Mouse (Mus musculus) kidney, adult 18-20 months (tissue): ENCODE results near the gene Olfr1097.

Experiments
- DNase-seq: peaks from one replicate; pipeline ENCODE4 v3.0.0; 2021

The Olfr1097 gene

DNA sequence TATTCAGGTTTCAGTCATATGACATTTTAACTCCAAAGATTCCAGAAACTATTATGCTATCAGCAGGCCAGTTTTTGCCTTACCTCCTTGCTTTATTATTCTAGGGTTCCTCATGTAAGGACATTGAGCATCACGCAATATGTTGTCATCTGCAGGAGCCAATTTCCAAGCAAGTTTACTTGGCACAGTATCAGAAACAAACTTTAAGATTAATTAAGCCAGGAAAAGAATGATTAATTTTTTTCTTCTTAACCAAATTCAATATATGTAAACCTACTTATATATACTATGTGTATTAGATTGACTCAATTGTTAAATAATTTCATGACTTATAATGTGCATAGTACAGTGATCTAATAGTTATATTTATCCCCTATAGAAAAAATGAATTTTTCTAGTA lies at the start of gene Olfr1097:
Gene Olfr1097, minus strand, starts transcription at position 101 of the 400 bp plus-strand sequence.
- no peak for DNase-seq

DNA sequence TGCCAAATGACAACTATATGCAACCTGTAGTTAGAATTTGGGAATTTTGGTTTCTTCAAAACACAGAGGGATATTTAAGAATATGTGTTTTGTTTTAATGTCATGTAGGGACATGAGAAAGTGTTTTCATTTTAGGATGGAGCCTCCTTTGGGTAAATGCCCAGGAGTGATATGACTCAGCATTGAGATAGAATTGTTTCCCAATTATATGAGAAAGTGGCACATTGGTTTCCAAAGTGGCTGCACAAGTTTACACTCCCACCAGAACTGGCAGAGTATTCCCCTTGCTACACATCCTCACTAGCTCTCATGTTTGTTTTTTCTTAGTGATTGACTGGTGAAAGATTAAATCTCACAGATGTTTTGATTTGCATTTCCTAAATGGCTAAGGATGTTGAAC lies 34.5 kb upstream of the Olfr1097 start:
- no peak for DNase-seq

DNA sequence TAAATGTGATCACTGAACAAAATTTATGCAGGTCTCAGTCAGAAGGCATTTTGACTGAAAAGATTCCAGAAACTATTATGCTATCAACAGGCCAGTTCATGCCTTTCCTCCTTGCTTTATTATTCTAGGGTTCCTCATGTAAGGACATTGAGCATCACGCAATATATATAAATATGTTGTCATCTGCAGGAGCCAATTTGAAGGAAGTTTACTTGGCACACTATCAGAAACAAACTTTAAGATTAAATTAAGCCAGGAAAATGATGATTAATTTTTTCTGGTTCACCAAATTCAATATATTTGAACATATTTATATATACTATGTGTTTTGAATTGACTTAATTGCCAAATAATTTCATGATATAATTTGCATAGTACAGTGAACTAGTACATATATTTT lies 32.4 kb upstream of the Olfr1097 start, which contains the start of gene Olfr1098:
Gene Olfr1098, minus strand, starts transcription at position 101 of the 400 bp plus-strand sequence.
- DNase-seq: no peak

DNA sequence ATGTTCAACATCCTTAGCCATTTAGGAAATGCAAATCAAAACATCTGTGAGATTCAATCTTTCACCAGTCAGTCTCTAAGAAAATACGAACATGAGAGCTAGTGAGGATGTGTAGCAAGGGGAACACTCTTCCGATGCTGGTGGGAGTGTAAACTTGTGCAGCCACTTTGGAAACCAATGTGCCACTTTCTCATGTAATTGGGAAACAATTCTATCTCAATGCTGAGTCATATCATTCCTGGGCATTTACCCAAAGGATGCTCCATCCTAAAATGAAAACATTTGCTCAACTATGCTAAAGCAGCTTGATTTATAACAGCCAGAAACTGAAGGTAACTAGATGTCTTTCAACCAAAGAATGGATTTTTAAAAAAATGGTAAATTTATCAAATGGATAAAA lies 13.6 kb upstream of the Olfr1097 start:
- DNase-seq: no peak

DNA sequence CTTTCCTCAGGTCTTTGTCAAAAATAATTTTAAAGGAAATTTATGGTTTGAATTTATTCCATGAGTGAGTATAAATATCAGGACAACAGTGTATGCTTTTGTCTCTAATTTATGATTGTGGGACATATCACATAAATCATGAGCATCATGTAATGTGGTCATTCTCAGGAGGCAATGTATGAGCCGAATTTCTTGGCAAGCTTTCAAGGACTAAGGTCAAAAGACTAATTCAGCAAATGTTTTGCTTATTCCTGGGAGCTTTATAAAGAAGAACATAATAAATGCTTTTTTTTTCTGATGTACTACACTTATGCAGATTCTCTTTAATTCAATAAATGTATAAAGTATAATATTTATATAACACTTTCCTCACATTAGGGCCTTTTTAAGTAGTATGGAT lies 17.3 kb downstream of the Olfr1097 start, which contains the start of gene Gm13723:
Gene Gm13723, minus strand, starts transcription at position 101 of the 400 bp plus-strand sequence.
- DNase-seq: no peak

DNA sequence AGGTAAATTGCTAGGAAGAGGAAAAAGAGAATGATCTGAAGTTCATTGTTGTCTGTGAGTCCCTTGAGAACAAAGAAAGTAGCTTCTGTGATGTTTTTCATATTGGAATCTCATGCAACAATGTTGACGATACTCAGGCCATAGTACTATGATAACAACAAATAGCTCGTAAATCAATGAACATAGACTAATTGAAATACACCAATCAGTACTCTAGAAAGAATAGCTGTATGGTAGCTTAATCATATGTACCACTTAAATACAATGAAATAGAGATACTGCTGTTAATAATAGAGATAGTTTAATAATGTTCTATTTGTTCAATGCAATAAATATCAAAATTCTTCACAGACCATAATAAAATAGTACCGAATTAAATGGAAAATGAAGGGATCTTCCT lies 40.4 kb downstream of the Olfr1097 start, which contains the start of gene Olfr1095:
Gene Olfr1095, minus strand, starts transcription at position 101 of the 400 bp plus-strand sequence.
- DNase-seq: no peak
